Mouse (Mus musculus) CH12.LX (cell line): Measurements from ENCODE around the gene Tm9sf2.

Experiments
- CTCF ChIP-seq, 2 experiments: IDR thresholded peaks in 1 of 2; conservative IDR thresholded peaks in 1 of 2; 2 replicates each; pipeline ENCODE4 v1.5.1; 2011 to 2012; ENCODE audit warnings: low read depth in 2 of 2, low read length in 2 of 2, improper control_type of control experiment in 1 of 2, inconsistent platforms in 1 of 2, mild to moderate bottlenecking in 1 of 2, moderate library complexity in 1 of 2
- IRF4 ChIP-seq: IDR thresholded peaks from 2 replicates; pipeline ENCODE4 v1.6.1; 2014; ENCODE audit warnings: low read depth, mild to moderate bottlenecking, inconsistent platforms, low read length, improper control_type of control experiment
- JUN ChIP-seq: IDR thresholded peaks from 2 replicates; pipeline ENCODE4 v1.6.1; 2011; ENCODE audit warnings: low read depth, mild to moderate bottlenecking, low read length, improper control_type of control experiment, moderate library complexity; ENCODE audit not compliant: insufficient read depth
- MXI1 ChIP-seq: IDR thresholded peaks from 2 replicates; pipeline ENCODE4 v1.6.1; 2011; ENCODE audit warnings: mild to moderate bottlenecking, low read depth, low read length, improper control_type of control experiment
- POLR2A ChIP-seq: IDR thresholded peaks from 2 replicates; pipeline ENCODE4 v1.6.1; 2011; ENCODE audit warnings: low read depth, mild to moderate bottlenecking, improper control_type of control experiment, low read length
- POLR2AphosphoS2 ChIP-seq: IDR thresholded peaks from 2 replicates; pipeline ENCODE4 v1.6.1; 2011; ENCODE audit warnings: low read depth, low read length, improper control_type of control experiment
- TCF12 ChIP-seq: IDR thresholded peaks from 2 replicates; pipeline ENCODE4 v1.6.1; 2014; ENCODE audit warnings: low read depth, mild to moderate bottlenecking, inconsistent platforms, low read length, improper control_type of control experiment

GRCm38 (mm10) chr14:122160916-122161315 is 54.1 kb downstream of the Tm9sf2 start:
- TF ChIP-seq JUN (no peak), CTCF (conservative IDR thresholded peaks at IDR 0.05 in 1 of 2, IDR thresholded peaks at IDR 0.05 in 1 of 2; ENCODE audit: low read depth in 2 of 2, low read length in 2 of 2) (no peak), IRF4 (no peak), POLR2AphosphoS2 (no peak), TCF12 (no peak), POLR2A (no peak), MXI1 (no peak)
